8 mouse cellular contexts compared by ENCODE assay signal in genomic region chr8:104028626-104029025, GRCm38 (mm10).
DNase-seq lines count a peak whose midpoint lies in the region; ATAC-seq and TF ChIP-seq lines count a peak whose summit lies in the region.

No protein-coding gene starts in this region.

- no peaks in the 10 kb centered on the region for H3K27me3 ChIP-seq in embryonic facial prominence, embryonic 14.5 days (replicated peaks; ENCODE audit: control insufficient read depth, insufficient read depth, low read length)
- no peaks in the 10 kb centered on the region for H3K27me3 ChIP-seq in kidney, adult 2 months (replicated peaks; ENCODE audit: control insufficient read depth, insufficient read depth, low read length)
- no peaks in the 10 kb centered on the region for H3K27me3 ChIP-seq in limb, embryonic 12.5 days
- H3K27me3 ChIP-seq in midbrain, embryonic 15.5 days (replicated peaks) = no peaks in the 10 kb centered on the region

- H3K27ac ChIP-seq in embryonic facial prominence, embryonic 14.5 days (replicated peaks; ENCODE audit: low read depth, low read length) = peak overlapping the region; percentile 30; the same call in 1 of the 2 replicates
- no peak overlapping the region for H3K27ac ChIP-seq in kidney, adult 2 months (ENCODE audit: insufficient read depth, low read depth, low read length)
- H3K27ac ChIP-seq in limb, embryonic 12.5 days = no peak overlapping the region; the same call in 1 of the 2 replicates
- H3K27ac ChIP-seq in midbrain, embryonic 15.5 days = no peak overlapping the region

- 2% methylated on average over 22 of the region's 22 CpGs for WGBS in embryonic facial prominence, embryonic 14.5 days
- WGBS in kidney, adult 2 months = 1% methylated on average over 22 of the region's 22 CpGs
- WGBS in limb, embryonic 12.5 days = under 1% methylated on average over 22 of the region's 22 CpGs
- WGBS in midbrain, embryonic 15.5 days = 2% methylated on average over 22 of the region's 22 CpGs

- peak overlapping the region; percentile 44 for H3K4me2 ChIP-seq in embryonic facial prominence, embryonic 14.5 days (ENCODE audit: low read depth, low read length)
- H3K4me2 ChIP-seq in limb, embryonic 12.5 days = peak overlapping the region; percentile 48
- H3K4me2 ChIP-seq in midbrain, embryonic 15.5 days = peak overlapping the region; percentile 31

- DNase-seq in CD4-positive, CD25-positive, alpha-beta regulatory T cell, adult 2 months (ENCODE audit: low read depth, low spot score) = peak; percentile 71
- peak; percentile 92 for DNase-seq in embryonic facial prominence, embryonic 14.5 days (ENCODE audit: low spot score)
- DNase-seq in heart, adult 9 months (ENCODE audit: low spot score in 2 of 2) = peak; percentile 42 to 66
- peak; percentile 67 for DNase-seq in kidney, adult 2 months
- DNase-seq in spleen, postnatal 10 days (ENCODE audit: low spot score in 2 of 2) = peak; percentile 26 to 70

- peak overlapping the region; percentile 30; the same call in 1 of the 2 replicates for H3K9ac ChIP-seq in embryonic facial prominence, embryonic 14.5 days (ENCODE audit: low read depth, low read length)
- H3K9ac ChIP-seq in limb, embryonic 12.5 days (replicated peaks) = no peak overlapping the region; the same call in 1 of the 2 replicates
- H3K9ac ChIP-seq in midbrain, embryonic 15.5 days = no peak overlapping the region

- ATAC-seq in CD4-positive, CD25-positive, alpha-beta regulatory T cell, adult 4 months = no peak
- ATAC-seq in embryonic facial prominence, embryonic 14.5 days (ENCODE audit: low read depth) = peak; percentile 93
- peak; percentile 79 for ATAC-seq in limb, embryonic 12.5 days (ENCODE audit: insufficient number of reproducible peaks, insufficient read depth, low FRiP score, low TSS enrichment, low read depth)
- peak; percentile 91 for ATAC-seq in midbrain, embryonic 15.5 days (replicated peaks)

- no peak overlapping the region for H3K4me3 ChIP-seq in embryonic facial prominence, embryonic 14.5 days (ENCODE audit: low read depth, low read length)
- H3K4me3 ChIP-seq in kidney, adult 2 months (ENCODE audit: insufficient read depth, low read depth, low read length) = no peak overlapping the region
- no peak overlapping the region for H3K4me3 ChIP-seq in limb, embryonic 12.5 days (replicated peaks)
- no peak overlapping the region for H3K4me3 ChIP-seq in midbrain, embryonic 15.5 days

- peaks cover 13% of the 10 kb centered on the region for H3K4me1 ChIP-seq in embryonic facial prominence, embryonic 14.5 days (ENCODE audit: control insufficient read depth, insufficient read depth, low read length)
- H3K4me1 ChIP-seq in kidney, adult 2 months (ENCODE audit: control insufficient read depth, insufficient read depth, low read length) = no peaks in the 10 kb centered on the region
- peaks cover 33% of the 10 kb centered on the region for H3K4me1 ChIP-seq in limb, embryonic 12.5 days (replicated peaks)
- peaks cover 2% of the 10 kb centered on the region; the same call in 1 of the 2 replicates for H3K4me1 ChIP-seq in midbrain, embryonic 15.5 days

- TF ChIP-seq CTCF in kidney, adult 2 months (conservative IDR thresholded peaks at IDR 0.05; ENCODE audit: insufficient read depth, insufficient read length, low read depth, low read length) = peak; percentile 91

- H3K9me3 ChIP-seq in embryonic facial prominence, embryonic 14.5 days (ENCODE audit: control insufficient read depth, low read length) = peaks cover 15% of the 10 kb centered on the region
- peaks cover 15% of the 10 kb centered on the region for H3K9me3 ChIP-seq in limb, embryonic 12.5 days
- no peaks in the 10 kb centered on the region for H3K9me3 ChIP-seq in midbrain, embryonic 15.5 days

- H3K36me3 ChIP-seq in embryonic facial prominence, embryonic 14.5 days (ENCODE audit: control insufficient read depth, insufficient read depth, low read length) = no peaks in the 10 kb centered on the region
- no peaks in the 10 kb centered on the region for H3K36me3 ChIP-seq in kidney, adult 2 months (ENCODE audit: control insufficient read depth, insufficient read depth, low read length)
- no peaks in the 10 kb centered on the region for H3K36me3 ChIP-seq in limb, embryonic 12.5 days
- no peaks in the 10 kb centered on the region for H3K36me3 ChIP-seq in midbrain, embryonic 15.5 days (replicated peaks)

- no peak for TF ChIP-seq POLR2A in kidney, adult 2 months (IDR thresholded peaks at IDR 0.05; ENCODE audit: low read depth, low read length)
